In the genomic region with DNA sequence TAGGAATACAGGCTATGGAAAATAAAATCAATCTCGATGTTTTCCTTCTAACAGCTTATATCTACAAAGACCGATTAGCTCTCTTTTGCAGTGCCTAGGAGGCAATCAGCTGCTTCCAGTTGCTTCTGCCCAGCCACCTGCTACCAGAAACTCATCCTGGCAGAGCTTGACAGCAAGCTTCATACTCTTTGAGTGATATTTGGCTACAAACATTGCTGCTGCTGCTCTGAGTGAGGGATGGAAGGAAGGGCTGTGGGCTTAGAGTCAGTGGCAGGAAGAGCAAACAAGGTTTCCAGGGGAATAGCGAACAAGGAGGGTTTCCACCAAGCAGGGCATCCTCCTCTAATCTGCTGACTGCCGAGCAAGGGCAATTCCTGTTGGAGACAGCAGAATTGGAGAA, we compare ENCODE assay signal across 22 mouse cellular contexts. TPM values are rescaled to one million over a fixed set of nuclear protein-coding genes. Genes with fewer than 3 reads are reported as not detected.
DNase-seq lines count a peak whose midpoint lies in the region; ATAC-seq lines count a peak whose summit lies in the region.
"Had no signal": no experiment of that assay in that cellular context is flagged by ENCODE, and none has a peak within 500 bp of the region (broad histone marks: within the 10 kb centered on the region; RNA-seq: fewer than 3 reads in every experiment).

No protein-coding gene starts in this region.

- H3K27ac ChIP-seq in intestine, embryonic 14.5 days (ENCODE audit: low read depth), result no peak overlapping the region
- H3K27ac ChIP-seq in intestine, embryonic 16.5 days (ENCODE audit: low read length), result no peak overlapping the region
- no peak overlapping the region for H3K27ac ChIP-seq in neural tube, embryonic 15.5 days (replicated peaks)
- H3K27ac ChIP-seq: embryonic facial prominence, embryonic 15.5 days; forebrain, embryonic 15.5 days; heart, embryonic 13.5 days; hindbrain, embryonic 12.5 days had no signal

- ATAC-seq in intestine, embryonic 14.5 days (replicated peaks; ENCODE audit: low FRiP score, low TSS enrichment, low read depth), result no peak
- no peak for ATAC-seq in intestine, embryonic 16.5 days
- ATAC-seq in neural tube, embryonic 15.5 days (ENCODE audit: low FRiP score), result no peak
- ATAC-seq: CD4-positive, CD25-positive, alpha-beta regulatory T cell, adult 4 months had no signal

- H3K27me3 ChIP-seq in intestine, embryonic 14.5 days (replicated peaks; ENCODE audit: control insufficient read depth, insufficient read depth, low read length), result peaks cover 85% of the 10 kb centered on the region
- H3K27me3 ChIP-seq in intestine, embryonic 16.5 days (replicated peaks; ENCODE audit: control insufficient read depth, insufficient read depth, low read length), result peaks cover 55% of the 10 kb centered on the region
- H3K27me3 ChIP-seq in neural tube, embryonic 15.5 days (replicated peaks), result peaks cover 78% of the 10 kb centered on the region

- H3K36me3 ChIP-seq in intestine, embryonic 14.5 days (ENCODE audit: control insufficient read depth, insufficient read depth, low read length), result no peaks in the 10 kb centered on the region
- H3K36me3 ChIP-seq in intestine, embryonic 16.5 days (ENCODE audit: control insufficient read depth, insufficient read depth, low read length), result no peaks in the 10 kb centered on the region
- no peaks in the 10 kb centered on the region for H3K36me3 ChIP-seq in neural tube, embryonic 15.5 days
- H3K36me3 ChIP-seq: embryonic facial prominence, embryonic 15.5 days; forebrain, embryonic 15.5 days; G1E; heart, embryonic 13.5 days; hindbrain, embryonic 12.5 days had no signal

- 47% methylated on average over 4 of the region's 4 CpGs for WGBS in intestine, embryonic 14.5 days
- 37% methylated on average over 4 of the region's 4 CpGs for WGBS in intestine, embryonic 16.5 days
- WGBS in neural tube, embryonic 15.5 days, result 38% methylated on average over 4 of the region's 4 CpGs

- H3K4me3 ChIP-seq in intestine, embryonic 14.5 days (ENCODE audit: low read depth, low read length), result no peak overlapping the region
- H3K4me3 ChIP-seq in intestine, embryonic 16.5 days (ENCODE audit: low read length), result no peak overlapping the region
- H3K4me3 ChIP-seq in neural tube, embryonic 15.5 days (replicated peaks), result no peak overlapping the region
- H3K4me3 ChIP-seq: embryonic facial prominence, embryonic 15.5 days; erythroblast, embryonic 14.5 days; forebrain, embryonic 15.5 days; heart, embryonic 13.5 days; hindbrain, embryonic 12.5 days had no signal

- no peak overlapping the region for H3K9ac ChIP-seq in intestine, embryonic 14.5 days (ENCODE audit: low read length)
- no peak overlapping the region for H3K9ac ChIP-seq in intestine, embryonic 16.5 days (ENCODE audit: low read depth, low read length)
- no peak overlapping the region for H3K9ac ChIP-seq in neural tube, embryonic 15.5 days (replicated peaks)
- H3K9ac ChIP-seq: embryonic facial prominence, embryonic 15.5 days; forebrain, embryonic 15.5 days; heart, embryonic 13.5 days; hindbrain, embryonic 12.5 days had no signal

- no peaks in the 10 kb centered on the region for H3K9me3 ChIP-seq in intestine, embryonic 14.5 days (ENCODE audit: control insufficient read depth, low read length)
- no peaks in the 10 kb centered on the region for H3K9me3 ChIP-seq in intestine, embryonic 16.5 days (ENCODE audit: control insufficient read depth, low read length)
- no peaks in the 10 kb centered on the region for H3K9me3 ChIP-seq in neural tube, embryonic 15.5 days (replicated peaks)
- H3K9me3 ChIP-seq: embryonic facial prominence, embryonic 15.5 days; forebrain, embryonic 15.5 days; G1E; heart, embryonic 13.5 days; hindbrain, embryonic 12.5 days had no signal

- DNase-seq in embryo, embryonic 10.5 days (ENCODE audit: low spot score), result peak; percentile 24
- DNase-seq in embryo, embryonic 10 days (ENCODE audit: low spot score), result no peak
- peak; percentile 53 for DNase-seq in intestine, embryonic 14.5 days (ENCODE audit: low spot score)
- peak; percentile 38 for DNase-seq in neural tube, embryonic 10.5 days (ENCODE audit: extremely low spot score, low spot score)
- no peak for DNase-seq in heart, adult 18-20 months
- DNase-seq: adrenal gland, adult 8-10 months; adrenal gland, postnatal 36 days; B cell, adult 2 months; cerebellum, adult 11 months; cerebellum, adult 8-10 months; gastrocnemius, postnatal 14 days; heart, postnatal 36 days had no signal

- no peak overlapping the region for H3K4me2 ChIP-seq in intestine, embryonic 14.5 days (ENCODE audit: low read length)
- no peak overlapping the region for H3K4me2 ChIP-seq in intestine, embryonic 16.5 days (ENCODE audit: low read depth, low read length)
- no peak overlapping the region for H3K4me2 ChIP-seq in neural tube, embryonic 15.5 days
- H3K4me2 ChIP-seq: embryonic facial prominence, embryonic 15.5 days; forebrain, embryonic 15.5 days; heart, embryonic 13.5 days; hindbrain, embryonic 12.5 days had no signal

- no peaks in the 10 kb centered on the region for H3K4me1 ChIP-seq in intestine, embryonic 14.5 days (replicated peaks; ENCODE audit: control insufficient read depth, insufficient read depth, low read length)
- H3K4me1 ChIP-seq in intestine, embryonic 16.5 days (ENCODE audit: control insufficient read depth, insufficient read depth, low read length), result no peaks in the 10 kb centered on the region
- H3K4me1 ChIP-seq in neural tube, embryonic 15.5 days, result no peaks in the 10 kb centered on the region
- H3K4me1 ChIP-seq: embryonic facial prominence, embryonic 15.5 days; forebrain, embryonic 15.5 days; heart, embryonic 13.5 days; hindbrain, embryonic 12.5 days had no signal

RNA-seq across cellular contexts. Expression of a gene that starts 7.6 kb away (rescaled TPM):
- 7.5 and 9.6 TPM in 2 replicates for polyA plus RNA-seq in intestine, embryonic 14.5 days (2014; fragmentation: Nextera tagmentation; extraction: Ambion mirVana)
- 3.0 and 3.4 TPM in 2 replicates for polyA plus RNA-seq in intestine, embryonic 16.5 days (2015; fragmentation: Nextera tagmentation; extraction: Ambion mirVana)
- polyA plus RNA-seq in neural tube, embryonic 15.5 days (2015; fragmentation: Nextera tagmentation; extraction: Ambion mirVana), result 24.8 and 31.3 TPM in 2 replicates
- total RNA-seq in heart, adult 18-20 months (2021), result under 1 TPM; 0.22 to 0.41 TPM
- total RNA-seq: common myeloid progenitor, adult 5-6 weeks had no signal
- polyA plus RNA-seq: CD4-positive, CD25-positive, alpha-beta regulatory T cell, adult 4 months; G1E had no signal

RNA-seq across cellular contexts. Expression of a gene that starts 51.1 kb away (rescaled TPM):
- 0.09 TPM in 1 of 2 replicates, not detected in the other for polyA plus RNA-seq in intestine, embryonic 14.5 days (2014; fragmentation: Nextera tagmentation; extraction: Ambion mirVana)
- polyA plus RNA-seq in intestine, embryonic 16.5 days (2015; fragmentation: Nextera tagmentation; extraction: Ambion mirVana), result 0.09 TPM in 1 of 2 replicates, not detected in the other
- 0.54 and 0.78 TPM in 2 replicates for polyA plus RNA-seq in neural tube, embryonic 15.5 days (2015; fragmentation: Nextera tagmentation; extraction: Ambion mirVana)
- under 1 TPM; 0.17 to 0.51 TPM for total RNA-seq in heart, adult 18-20 months (2021)
- total RNA-seq: common myeloid progenitor, adult 5-6 weeks had no signal
- polyA plus RNA-seq: CD4-positive, CD25-positive, alpha-beta regulatory T cell, adult 4 months; erythroblast, embryonic 14.5 days had no signal

Comparison
In these comparisons a context has a peak if more than half of its experiments do, and no peak if none do; other contexts are left out.
1. DNase-seq: peak in embryo, embryonic 10.5 days (single experiment), intestine, embryonic 14.5 days (single experiment) and neural tube, embryonic 10.5 days (single experiment); none in embryo, embryonic 10 days (single experiment) and heart, adult 18-20 months (0 of 2).